In genomic region chr8:119528762-119529161, GRCm38 (mm10) we compare ENCODE assay signal across 23 mouse cellular contexts. TPM values are rescaled to one million over a fixed set of nuclear protein-coding genes. Genes with fewer than 3 reads are reported as not detected.
DNase-seq lines count a peak whose midpoint lies in the region; ATAC-seq and TF ChIP-seq lines count a peak whose summit lies in the region.
"Had no signal": no experiment of that assay in that cellular context is flagged by ENCODE, and none has a peak within 500 bp of the region (broad histone marks: within the 10 kb centered on the region; RNA-seq: fewer than 3 reads in every experiment).

No protein-coding gene starts in this region.

- H3K9me3 ChIP-seq in liver, embryonic 11.5 days (ENCODE audit: control insufficient read depth, low read length): no peaks in the 10 kb centered on the region
- no peaks in the 10 kb centered on the region for H3K9me3 ChIP-seq in intestine, embryonic 16.5 days (ENCODE audit: control insufficient read depth, low read length)
- no peaks in the 10 kb centered on the region for H3K9me3 ChIP-seq in stomach, postnatal 0 days (ENCODE audit: control insufficient read depth, low read length)
- H3K9me3 ChIP-seq: embryonic facial prominence, embryonic 10.5 days; embryonic facial prominence, embryonic 12.5 days; forebrain, embryonic 15.5 days had no signal

- peak; percentile 16 for DNase-seq in liver, adult 2 months (ENCODE audit: extremely low read depth, low read depth, low spot score)
- no peak for DNase-seq in liver, embryonic 11.5 days (ENCODE audit: low spot score)
- peak; percentile 82 for DNase-seq in large intestine, adult 2 months (ENCODE audit: low read depth, low spot score)
- no peak for DNase-seq in stomach, postnatal 0 days (ENCODE audit: low spot score)
- no peak for DNase-seq in ovary, postnatal 36 days (ENCODE audit: low spot score)
- no peak for DNase-seq in right cerebral cortex, postnatal 36 days (ENCODE audit: low spot score in 2 of 2)
- no peak for DNase-seq in adrenal gland, adult 2 months
- DNase-seq: adrenal gland, adult 8-10 months; adrenal gland, postnatal 14 days; adrenal gland, postnatal 36 days; cerebellum, adult 11-12 months; cerebellum, adult 2 months; cerebellum, adult 9-10 months; cerebellum, postnatal 10 days; cerebellum, postnatal 25 days; forebrain, postnatal 0 days had no signal

- H3K4me1 ChIP-seq in liver, adult 2 months (ENCODE audit: control insufficient read depth, insufficient read depth, low read length): no peaks in the 10 kb centered on the region
- no peaks in the 10 kb centered on the region for H3K4me1 ChIP-seq in liver, embryonic 11.5 days (replicated peaks; ENCODE audit: control insufficient read depth, insufficient read depth, low read length)
- peaks cover 9% of the 10 kb centered on the region; the same call in 1 of the 2 replicates for H3K4me1 ChIP-seq in intestine, embryonic 16.5 days (ENCODE audit: control insufficient read depth, insufficient read depth, low read length)
- no peaks in the 10 kb centered on the region for H3K4me1 ChIP-seq in stomach, postnatal 0 days (replicated peaks; ENCODE audit: control insufficient read depth, insufficient read depth)
- H3K4me1 ChIP-seq: embryonic facial prominence, embryonic 10.5 days; embryonic facial prominence, embryonic 12.5 days; forebrain, embryonic 15.5 days had no signal

- H3K79me2 ChIP-seq in liver, adult 2 months (ENCODE audit: control insufficient read depth, insufficient read depth, low read length): no peaks in the 10 kb centered on the region

- WGBS in liver, adult 2 months: 86% methylated on average over 7 of the region's 7 CpGs
- WGBS in liver, embryonic 11.5 days: 93% methylated on average over 7 of the region's 7 CpGs
- 83% methylated on average over 7 of the region's 7 CpGs for WGBS in intestine, embryonic 16.5 days
- 43% methylated on average over 7 of the region's 7 CpGs for WGBS in large intestine, adult 2 months
- WGBS in stomach, postnatal 0 days: 95% methylated on average over 7 of the region's 7 CpGs

- no peak for TF ChIP-seq POLR2A in liver, adult 2 months (IDR thresholded peaks at IDR 0.05; ENCODE audit: extremely low read depth, insufficient read depth, low read length)

- H3K36me3 ChIP-seq in liver, adult 2 months (ENCODE audit: control insufficient read depth, insufficient read depth, low read length): peaks cover 42% of the 10 kb centered on the region
- H3K36me3 ChIP-seq in liver, embryonic 11.5 days (ENCODE audit: control insufficient read depth, insufficient read depth, low read length): peaks cover 60% of the 10 kb centered on the region
- peaks cover 28% of the 10 kb centered on the region for H3K36me3 ChIP-seq in intestine, embryonic 16.5 days (ENCODE audit: control insufficient read depth, insufficient read depth, low read length)
- peaks cover 47% of the 10 kb centered on the region for H3K36me3 ChIP-seq in stomach, postnatal 0 days (ENCODE audit: control insufficient read depth, insufficient read depth, low read length)

- no peak for TF ChIP-seq CTCF in liver, adult 2 months (IDR thresholded peaks at IDR 0.05; ENCODE audit: low read depth, low read length)
- no peak for TF ChIP-seq CTCF in stomach, postnatal 0 days (IDR thresholded peaks at IDR 0.05; ENCODE audit: low read depth)

- H3K27ac ChIP-seq in liver, adult 2 months (replicated peaks; ENCODE audit: insufficient read depth, low read depth, low read length): no peak overlapping the region
- H3K27ac ChIP-seq in liver, embryonic 11.5 days (ENCODE audit: low read depth, low read length): no peak overlapping the region
- H3K27ac ChIP-seq in intestine, embryonic 16.5 days (ENCODE audit: low read length): 0 out of 2 replicates have a peak overlapping the region, but pooled peaks have one; percentile 28
- no peak overlapping the region for H3K27ac ChIP-seq in stomach, postnatal 0 days (replicated peaks)
- H3K27ac ChIP-seq: embryonic facial prominence, embryonic 10.5 days; embryonic facial prominence, embryonic 12.5 days; forebrain, embryonic 15.5 days had no signal

- ATAC-seq in liver, embryonic 11.5 days (replicated peaks; ENCODE audit: low FRiP score): no peak
- ATAC-seq in intestine, embryonic 16.5 days: peak; percentile 50; the same call in 1 of the 2 replicates
- ATAC-seq in stomach, postnatal 0 days (ENCODE audit: low FRiP score, low TSS enrichment): peak; percentile 33; the same call in 1 of the 2 replicates
- ATAC-seq: forebrain, embryonic 15.5 days; forebrain, postnatal 0 days had no signal

- H3K4me3 ChIP-seq in liver, adult 2 months (ENCODE audit: insufficient read depth, low read depth, low read length): no peak overlapping the region
- no peak overlapping the region for H3K4me3 ChIP-seq in liver, embryonic 11.5 days (ENCODE audit: low read depth, low read length)
- H3K4me3 ChIP-seq in intestine, embryonic 16.5 days (ENCODE audit: low read length): no peak overlapping the region
- H3K4me3 ChIP-seq in stomach, postnatal 0 days (ENCODE audit: low read depth, low read length): no peak overlapping the region
- H3K4me3 ChIP-seq: embryonic facial prominence, embryonic 10.5 days; embryonic facial prominence, embryonic 12.5 days; forebrain, embryonic 15.5 days had no signal

- no peak for TF ChIP-seq EP300 in stomach, postnatal 0 days (optimal IDR thresholded peaks at IDR 0.05)

- H3K27me3 ChIP-seq in liver, adult 2 months (ENCODE audit: control insufficient read depth, insufficient read depth, low read length): no peaks in the 10 kb centered on the region
- no peaks in the 10 kb centered on the region for H3K27me3 ChIP-seq in liver, embryonic 11.5 days (replicated peaks; ENCODE audit: control insufficient read depth, insufficient read depth, low read length)
- H3K27me3 ChIP-seq in intestine, embryonic 16.5 days (replicated peaks; ENCODE audit: control insufficient read depth, insufficient read depth, low read length): no peaks in the 10 kb centered on the region
- H3K27me3 ChIP-seq in stomach, postnatal 0 days (ENCODE audit: control insufficient read depth, insufficient read depth, low read length): no peaks in the 10 kb centered on the region
- H3K27me3 ChIP-seq: embryonic facial prominence, embryonic 12.5 days; forebrain, embryonic 15.5 days had no signal

- no peak overlapping the region for H3K4me2 ChIP-seq in liver, embryonic 11.5 days
- H3K4me2 ChIP-seq in intestine, embryonic 16.5 days (ENCODE audit: low read depth, low read length): no peak overlapping the region
- no peak overlapping the region for H3K4me2 ChIP-seq in stomach, postnatal 0 days (replicated peaks; ENCODE audit: low read depth)
- H3K4me2 ChIP-seq: embryonic facial prominence, embryonic 12.5 days; forebrain, embryonic 15.5 days had no signal

- H3K9ac ChIP-seq in liver, adult 2 months (ENCODE audit: low read depth, low read length): no peak overlapping the region
- no peak overlapping the region for H3K9ac ChIP-seq in liver, embryonic 11.5 days (ENCODE audit: low read depth, low read length)
- no peak overlapping the region for H3K9ac ChIP-seq in intestine, embryonic 16.5 days (ENCODE audit: low read depth, low read length)
- no peak overlapping the region for H3K9ac ChIP-seq in stomach, postnatal 0 days (ENCODE audit: low read length)
- H3K9ac ChIP-seq: embryonic facial prominence, embryonic 12.5 days; forebrain, embryonic 15.5 days; forebrain, postnatal 0 days had no signal

RNA-seq across cellular contexts. Expression of gene Slc38a8, which starts 27.3 kb away (rescaled TPM):
- total RNA-seq in liver, adult 2 months (2014; rRNA removed): not detected in 2 replicates
- not detected in 2 replicates for polyA plus RNA-seq in liver, adult 2 months (2012; rRNA removed)
- not detected in 2 replicates for polyA plus RNA-seq in liver, embryonic 11.5 days (2014; fragmentation: Nextera tagmentation; extraction: Ambion mirVana)
- polyA plus RNA-seq in intestine, embryonic 16.5 days (2015; fragmentation: Nextera tagmentation; extraction: Ambion mirVana): 0.05 and 0.06 TPM in 2 replicates
- 0.62 and 2.0 TPM in 2 replicates for polyA plus RNA-seq in large intestine, adult 2 months (2012; rRNA removed)
- polyA plus RNA-seq in stomach, postnatal 0 days (2015; fragmentation: Nextera tagmentation; extraction: Ambion mirVana): not detected in 2 replicates
- total RNA-seq in adrenal gland, adult 2 months (2021): not detected
- 0.11 and 0.12 TPM in 2 replicates for polyA plus RNA-seq in adrenal gland, adult 2 months (2012; rRNA removed)
- total RNA-seq: adrenal gland, postnatal 14 days; forebrain, postnatal 0 days; MEL had no signal
- polyA plus RNA-seq: C2C12; forebrain, embryonic 15.5 days had no signal

RNA-seq across cellular contexts. Expression of gene Mbtps1, which starts 29.8 kb away (rescaled TPM):
- total RNA-seq in liver, adult 2 months (2014; rRNA removed): 30.4 and 39.8 TPM in 2 replicates
- polyA plus RNA-seq in liver, adult 2 months (2012; rRNA removed): 30.1 and 31.9 TPM in 2 replicates
- polyA plus RNA-seq in liver, embryonic 11.5 days (2014; fragmentation: Nextera tagmentation; extraction: Ambion mirVana): 68.6 and 73.0 TPM in 2 replicates
- polyA plus RNA-seq in intestine, embryonic 16.5 days (2015; fragmentation: Nextera tagmentation; extraction: Ambion mirVana): 78.0 and 82.5 TPM in 2 replicates
- 54.3 and 69.2 TPM in 2 replicates for polyA plus RNA-seq in large intestine, adult 2 months (2012; rRNA removed)
- 37.1 and 38.4 TPM in 2 replicates for polyA plus RNA-seq in stomach, postnatal 0 days (2015; fragmentation: Nextera tagmentation; extraction: Ambion mirVana)
- total RNA-seq in adrenal gland, adult 2 months (2021): 10 to 100 TPM; 82.7 to 96.5 TPM
- 86.7 and 89.4 TPM in 2 replicates for polyA plus RNA-seq in adrenal gland, adult 2 months (2012; rRNA removed)

RNA-seq across cellular contexts. Expression of gene Hsdl1, which starts 46.2 kb away (rescaled TPM):
- 7.8 and 8.6 TPM in 2 replicates for total RNA-seq in liver, adult 2 months (2014; rRNA removed)
- polyA plus RNA-seq in liver, adult 2 months (2012; rRNA removed): 6.1 and 7.8 TPM in 2 replicates
- polyA plus RNA-seq in liver, embryonic 11.5 days (2014; fragmentation: Nextera tagmentation; extraction: Ambion mirVana): 40.4 and 42.2 TPM in 2 replicates
- polyA plus RNA-seq in intestine, embryonic 16.5 days (2015; fragmentation: Nextera tagmentation; extraction: Ambion mirVana): 32.3 and 33.3 TPM in 2 replicates
- polyA plus RNA-seq in large intestine, adult 2 months (2012; rRNA removed): 19.1 and 23.9 TPM in 2 replicates
- polyA plus RNA-seq in stomach, postnatal 0 days (2015; fragmentation: Nextera tagmentation; extraction: Ambion mirVana): 21.3 and 21.4 TPM in 2 replicates
- 10 to 100 TPM; 38.7 to 39.3 TPM for total RNA-seq in adrenal gland, adult 2 months (2021)
- 22.8 and 24.1 TPM in 2 replicates for polyA plus RNA-seq in adrenal gland, adult 2 months (2012; rRNA removed)

RNA-seq across cellular contexts. Expression of gene Dnaaf1, which starts 46.3 kb away (rescaled TPM):
- total RNA-seq in liver, adult 2 months (2014; rRNA removed): not detected in 2 replicates
- not detected in 2 replicates for polyA plus RNA-seq in liver, adult 2 months (2012; rRNA removed)
- polyA plus RNA-seq in liver, embryonic 11.5 days (2014; fragmentation: Nextera tagmentation; extraction: Ambion mirVana): 0.11 and 0.23 TPM in 2 replicates
- 2.6 and 3.5 TPM in 2 replicates for polyA plus RNA-seq in intestine, embryonic 16.5 days (2015; fragmentation: Nextera tagmentation; extraction: Ambion mirVana)
- polyA plus RNA-seq in large intestine, adult 2 months (2012; rRNA removed): 3.5 and 7.3 TPM in 2 replicates
- 0.24 and 0.30 TPM in 2 replicates for polyA plus RNA-seq in stomach, postnatal 0 days (2015; fragmentation: Nextera tagmentation; extraction: Ambion mirVana)
- under 1 TPM in 1 of 2 experiments, not detected in 1; 0.09 TPM for total RNA-seq in adrenal gland, adult 2 months (2021)
- polyA plus RNA-seq in adrenal gland, adult 2 months (2012; rRNA removed): not detected in 2 replicates
- total RNA-seq: adrenal gland, adult 8-10 months; adrenal gland, postnatal 14 days; forebrain, postnatal 0 days had no signal
- polyA plus RNA-seq: forebrain, embryonic 11.5 days had no signal

Comparison
In these comparisons a context has a peak if more than half of its experiments do, and no peak if none do; other contexts are left out.
1. DNase-seq: peak in liver, adult 2 months (single experiment) and large intestine, adult 2 months (single experiment); none in liver, embryonic 11.5 days (single experiment), stomach, postnatal 0 days (single experiment), ovary, postnatal 36 days (single experiment), right cerebral cortex, postnatal 36 days (0 of 2) and adrenal gland, adult 2 months (single experiment).